Mouse (Mus musculus): ENCODE data around the gene Acp4. TPM values are rescaled to one million over a fixed set of nuclear protein-coding genes. Genes with fewer than 3 reads are reported as not detected.
"Not testable (repeated sequence)": the region's sequence is repeated elsewhere in the genome, so short reads cannot be mapped to it uniquely, and the experiment has no call there.

Acp4 gene
- polyA plus RNA-seq (2015; fragmentation: Nextera tagmentation; extraction: Ambion mirVana): not detected in 2 replicates

DNA sequence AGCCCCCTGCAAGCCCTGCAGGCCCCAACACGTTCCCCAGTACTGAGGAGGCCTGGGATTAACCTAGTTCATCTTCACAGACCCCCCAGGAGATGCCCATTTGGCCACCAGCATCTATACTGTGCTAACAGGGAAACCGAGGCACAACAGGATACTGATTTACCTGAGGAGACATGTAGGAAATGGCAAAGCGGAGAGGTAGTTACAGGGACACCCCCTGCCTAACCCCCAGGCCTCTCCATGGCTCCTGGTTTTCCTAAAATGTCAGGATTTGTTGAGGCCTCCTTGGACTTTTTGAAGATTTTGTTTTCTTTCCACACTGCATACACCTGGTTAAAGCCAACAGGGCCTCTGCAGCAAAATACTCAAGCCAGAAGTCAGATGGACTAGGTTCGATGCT is at the start of gene Acp4:
TSS of gene Acp4 (minus strand) at position 101 of the 400 bp plus-strand sequence.
- Histone ChIP-seq H3K4me2 (no peak within 1 kb of the TSS), H3K36me3 (peaks cover 9% of the 10 kb centered on the region), H3K27ac (no peak within 1 kb of the TSS), H3K9ac (no peak within 1 kb of the TSS), H3K4me3 (no peak within 1 kb of the TSS), H3K4me1 (no peaks in the 10 kb centered on the region), H3K9me3 (no peaks in the 10 kb centered on the region), H3K27me3 (peaks cover 7% of the 10 kb centered on the region; the same call in 1 of the 2 replicates)
- ATAC-seq (ENCODE audit: borderline replicate concordance, extremely low read depth, low FRiP score, low TSS enrichment): no peak
- WGBS: 87% methylated on average over 4 of the region's 4 CpGs

DNA sequence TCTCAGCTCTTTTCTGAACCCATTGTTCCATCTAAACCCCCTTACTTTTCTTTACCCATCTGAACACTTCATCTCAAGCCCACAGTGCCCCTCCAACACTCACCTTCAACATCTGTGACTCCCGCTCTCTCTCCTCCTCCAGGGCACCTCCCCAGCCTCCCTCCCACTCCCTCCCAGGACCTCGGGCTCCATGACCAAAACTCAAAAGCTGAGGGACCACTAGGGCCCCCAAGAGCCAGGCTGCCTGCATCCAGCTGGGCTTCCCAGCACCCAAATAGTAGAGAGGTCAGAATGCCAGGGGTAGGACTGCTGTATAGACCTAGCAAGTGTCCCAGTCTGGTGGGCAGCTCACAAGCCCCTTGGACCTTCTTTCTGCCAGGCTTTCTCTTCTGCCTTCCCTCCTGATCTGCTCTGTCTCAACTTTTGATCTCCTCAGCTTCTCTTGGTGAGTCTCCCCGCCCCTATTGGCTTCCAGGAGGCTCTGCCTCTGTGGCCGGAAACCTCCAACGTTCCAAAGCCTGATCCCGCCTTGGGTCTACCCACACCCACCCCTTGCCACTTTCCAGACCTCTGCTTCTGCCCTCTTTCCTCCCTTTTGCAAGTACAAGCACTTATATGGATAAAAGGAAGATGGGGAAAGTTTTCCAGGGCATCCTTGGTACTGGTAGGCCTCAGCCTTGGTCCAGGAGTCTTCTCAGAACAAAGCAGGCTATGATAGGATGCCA is 49.5 kb upstream of the Acp4 start, which contains the start of gene Clec11a:
TSS of gene Clec11a (minus strand) at position 387 of the 725 bp plus-strand sequence.
- 65% methylated on average over 6 of the region's 6 CpGs for WGBS
- H3K4me2 ChIP-seq: peak within 1 kb of the TSS; percentile 59
- no peak for ATAC-seq (ENCODE audit: borderline replicate concordance, extremely low read depth, low FRiP score, low TSS enrichment)
- H3K9me3 ChIP-seq: no peaks in the 10 kb centered on the region
- H3K4me1 ChIP-seq: peaks cover 21% of the 10 kb centered on the region
- H3K36me3 ChIP-seq: no peaks in the 10 kb centered on the region
- H3K4me3 ChIP-seq: peak within 1 kb of the TSS; percentile 75
- H3K27ac ChIP-seq: peak within 1 kb of the TSS; percentile 49; the same call in 1 of the 2 replicates
- no peak within 1 kb of the TSS for H3K9ac ChIP-seq
- H3K27me3 ChIP-seq: peaks cover 41% of the 10 kb centered on the region; the same call in 1 of the 2 replicates

DNA sequence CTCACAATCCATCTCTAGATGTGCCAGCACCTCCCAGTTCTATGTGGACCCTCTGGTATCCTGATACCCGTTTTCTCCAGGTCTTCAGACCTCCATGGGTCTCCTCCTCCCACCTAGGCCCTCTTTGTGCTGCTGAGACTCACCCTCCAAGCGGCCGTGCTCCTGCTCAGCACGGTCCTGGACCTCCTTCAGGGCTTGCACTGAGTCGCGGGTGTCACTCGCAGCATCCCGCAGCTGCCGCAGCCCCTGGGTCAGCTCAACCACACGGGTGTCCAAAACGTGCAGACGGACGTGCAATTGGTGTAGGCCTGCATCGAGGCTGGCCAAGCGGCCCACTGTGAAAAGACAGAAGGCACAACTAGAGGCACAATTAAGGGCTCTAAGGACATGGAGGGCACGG is 48.5 kb upstream of the Acp4 start:
- peak overlapping the region; percentile 59 for H3K4me2 ChIP-seq
- no peak for ATAC-seq (ENCODE audit: borderline replicate concordance, extremely low read depth, low FRiP score, low TSS enrichment)
- 11% methylated on average over 16 of the region's 16 CpGs for WGBS
- peaks cover 13% of the 10 kb centered on the region for H3K4me1 ChIP-seq
- H3K4me3 ChIP-seq: peak overlapping the region; percentile 75
- peaks cover 32% of the 10 kb centered on the region; the same call in 1 of the 2 replicates for H3K27me3 ChIP-seq
- H3K9me3 ChIP-seq: no peaks in the 10 kb centered on the region
- H3K9ac ChIP-seq: no peak overlapping the region
- H3K27ac ChIP-seq: peak overlapping the region; percentile 49; the same call in 1 of the 2 replicates
- no peaks in the 10 kb centered on the region for H3K36me3 ChIP-seq

DNA sequence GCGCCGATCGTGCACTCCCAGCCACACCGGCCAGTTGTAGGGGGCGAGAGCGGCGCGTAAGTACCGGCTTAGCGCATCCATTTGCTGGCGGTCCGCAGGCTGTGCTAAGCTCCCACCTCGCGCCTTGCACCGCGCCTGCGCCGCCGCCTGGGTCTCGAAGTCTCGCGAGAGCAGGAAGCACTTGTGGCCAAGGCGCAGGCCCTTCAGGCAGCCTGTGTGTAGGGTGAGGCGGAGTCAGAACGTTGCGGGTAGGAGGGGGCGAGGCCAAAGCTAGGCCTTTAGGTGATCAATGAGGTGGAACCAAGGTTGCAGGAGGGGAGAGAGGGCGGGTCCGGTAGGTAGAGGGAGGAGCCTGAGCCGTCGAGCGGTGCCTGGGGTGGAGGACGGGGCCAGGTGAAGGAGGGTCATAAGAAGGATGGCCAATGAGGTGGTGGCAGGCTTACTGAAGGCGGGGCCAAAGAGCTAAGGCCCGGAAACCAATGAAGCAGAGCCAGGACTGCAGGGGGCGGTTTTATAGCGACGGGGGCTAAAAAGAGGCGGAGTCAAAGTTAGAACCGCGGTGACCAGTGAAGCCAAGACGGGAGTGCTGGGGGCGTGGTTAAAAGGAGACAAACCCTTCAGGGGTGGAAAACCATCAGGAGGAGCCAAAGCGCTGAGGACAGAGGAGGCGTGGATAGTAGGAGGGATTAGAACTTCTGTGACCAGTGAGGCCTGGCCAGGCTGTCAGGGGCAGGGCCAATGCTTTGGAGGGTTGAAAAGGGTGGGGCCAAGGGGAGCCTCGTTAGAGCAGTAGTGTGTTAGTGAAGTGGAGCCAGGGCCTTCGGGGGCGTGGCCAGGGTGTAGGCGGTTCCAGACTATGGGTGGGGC is 47.8 kb upstream of the Acp4 start:
- under 1% methylated on average over 49 of the region's 49 CpGs for WGBS
- H3K9ac ChIP-seq: peak overlapping the region; percentile 94
- peak overlapping the region; percentile 94 for H3K27ac ChIP-seq
- peak overlapping the region; percentile 59 for H3K4me2 ChIP-seq
- peaks cover 25% of the 10 kb centered on the region; the same call in 1 of the 2 replicates for H3K27me3 ChIP-seq
- H3K4me3 ChIP-seq: peak overlapping the region; percentile 75
- H3K36me3 ChIP-seq: no peaks in the 10 kb centered on the region
- H3K9me3 ChIP-seq: no peaks in the 10 kb centered on the region
- ATAC-seq (ENCODE audit: borderline replicate concordance, extremely low read depth, low FRiP score, low TSS enrichment): peak; percentile 95
- peaks cover 7% of the 10 kb centered on the region for H3K4me1 ChIP-seq

DNA sequence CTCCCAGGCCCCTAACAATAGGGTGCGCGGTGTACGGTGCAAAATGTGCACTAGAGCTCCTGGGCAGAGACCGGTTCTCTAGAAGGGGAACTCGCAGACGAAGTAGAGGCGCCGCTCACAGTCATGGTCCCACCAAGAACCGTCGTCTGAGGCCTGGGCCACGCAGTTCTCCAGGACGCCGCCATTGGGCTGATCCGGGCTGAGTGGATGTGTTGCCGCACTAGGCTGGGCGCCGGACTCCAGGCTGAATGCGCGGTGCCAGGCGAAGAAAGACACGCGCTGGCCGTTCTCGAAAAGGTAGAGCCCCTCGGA is 47.2 kb upstream of the Acp4 start:
- Histone ChIP-seq H3K9me3 (no peaks in the 10 kb centered on the region), H3K4me3 (peak overlapping the region; percentile 75), H3K27me3 (peaks cover 21% of the 10 kb centered on the region; the same call in 1 of the 2 replicates), H3K36me3 (no peaks in the 10 kb centered on the region), H3K4me2 (peak overlapping the region; percentile 59), H3K27ac (peak overlapping the region; percentile 94), H3K9ac (peak overlapping the region; percentile 94), H3K4me1 (peaks cover 7% of the 10 kb centered on the region)
- 3% methylated on average over 25 of the region's 25 CpGs for WGBS
- ATAC-seq (ENCODE audit: borderline replicate concordance, extremely low read depth, low FRiP score, low TSS enrichment): peak; percentile 11

DNA sequence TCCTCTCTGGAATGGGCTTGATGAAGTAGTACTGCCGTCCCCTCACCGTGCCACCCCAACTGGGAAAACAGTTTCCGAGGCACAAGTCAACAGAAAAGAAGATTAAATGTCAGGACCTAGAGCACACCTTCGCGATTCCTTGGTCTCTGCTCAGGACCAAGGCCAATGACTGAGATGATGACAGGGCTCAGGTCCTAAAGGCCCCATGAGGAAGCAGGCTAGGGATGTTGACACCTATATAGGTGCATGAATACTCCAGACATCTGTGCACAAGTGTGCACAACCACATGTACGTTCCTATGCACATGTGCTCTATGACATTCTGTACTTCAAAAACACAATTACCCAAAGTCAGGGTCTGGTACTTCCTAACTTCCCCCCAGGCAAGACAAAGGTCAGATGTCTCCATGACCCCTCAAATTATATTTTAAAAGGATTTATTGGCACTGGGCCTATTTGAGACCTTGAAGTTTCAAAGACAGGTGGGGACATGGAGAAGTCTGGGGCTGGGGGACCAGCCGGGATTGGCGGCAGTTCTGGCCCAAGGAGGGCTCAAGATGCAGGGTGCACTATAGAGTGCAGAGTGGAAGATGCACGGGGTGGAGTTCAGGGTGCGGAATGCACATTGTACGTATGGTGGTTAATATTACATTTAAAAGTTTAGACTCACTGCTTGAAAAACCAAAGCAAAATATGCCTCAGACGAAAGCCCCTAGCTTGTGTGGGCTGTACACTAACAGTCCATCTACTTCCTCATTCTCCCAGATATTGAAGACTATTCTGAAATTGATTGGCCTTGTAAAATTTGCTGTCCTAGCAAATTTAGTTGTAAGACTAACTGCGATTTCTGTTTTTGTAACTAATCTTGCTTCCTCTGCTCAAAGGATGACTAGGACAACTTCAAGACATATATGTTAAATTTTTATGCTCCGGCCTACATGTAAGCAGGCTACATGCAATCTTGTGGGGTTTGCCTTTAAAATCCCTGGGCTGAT is 46.5 kb upstream of the Acp4 start:
- WGBS: 85% methylated on average over 14 of the region's 14 CpGs
- peaks cover 13% of the 10 kb centered on the region; the same call in 1 of the 2 replicates for H3K27me3 ChIP-seq
- peak overlapping the region; percentile 94 for H3K27ac ChIP-seq
- H3K9me3 ChIP-seq: no peaks in the 10 kb centered on the region
- ATAC-seq (ENCODE audit: borderline replicate concordance, extremely low read depth, low FRiP score, low TSS enrichment): no peak
- peaks cover 7% of the 10 kb centered on the region for H3K4me1 ChIP-seq
- H3K9ac ChIP-seq: peak overlapping the region; percentile 94
- H3K4me3 ChIP-seq: peak overlapping the region; percentile 75
- no peaks in the 10 kb centered on the region for H3K36me3 ChIP-seq
- peak overlapping the region; percentile 59 for H3K4me2 ChIP-seq

DNA sequence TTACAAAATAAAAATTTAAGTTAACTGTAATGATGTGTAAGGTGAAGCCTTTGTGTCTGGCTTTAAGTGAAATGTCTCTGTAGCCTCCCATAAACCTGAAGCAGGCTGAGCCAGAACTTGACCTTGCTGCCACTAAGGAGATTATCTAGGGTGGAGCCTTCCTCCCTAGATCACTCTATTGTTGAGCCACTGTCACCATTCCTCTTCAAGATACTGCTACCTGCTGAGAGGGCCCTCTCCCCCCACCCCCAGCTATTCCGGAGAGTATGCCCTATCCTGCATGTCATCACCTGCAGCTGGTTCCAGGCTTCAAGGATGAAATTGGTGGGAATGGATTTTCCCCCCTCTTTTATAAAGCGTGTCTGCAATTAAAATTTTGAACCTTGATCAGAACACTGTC is 40.3 kb upstream of the Acp4 start:
- H3K4me3 ChIP-seq; H3K4me2 ChIP-seq; H3K4me1 ChIP-seq; H3K9me3 ChIP-seq; ATAC-seq (ENCODE audit: borderline replicate concordance, extremely low read depth, low FRiP score, low TSS enrichment); H3K27ac ChIP-seq; H3K9ac ChIP-seq; H3K36me3 ChIP-seq; H3K27me3 ChIP-seq: not testable (repeated sequence)
- 77% methylated on average over 2 of the region's 2 CpGs for WGBS

DNA sequence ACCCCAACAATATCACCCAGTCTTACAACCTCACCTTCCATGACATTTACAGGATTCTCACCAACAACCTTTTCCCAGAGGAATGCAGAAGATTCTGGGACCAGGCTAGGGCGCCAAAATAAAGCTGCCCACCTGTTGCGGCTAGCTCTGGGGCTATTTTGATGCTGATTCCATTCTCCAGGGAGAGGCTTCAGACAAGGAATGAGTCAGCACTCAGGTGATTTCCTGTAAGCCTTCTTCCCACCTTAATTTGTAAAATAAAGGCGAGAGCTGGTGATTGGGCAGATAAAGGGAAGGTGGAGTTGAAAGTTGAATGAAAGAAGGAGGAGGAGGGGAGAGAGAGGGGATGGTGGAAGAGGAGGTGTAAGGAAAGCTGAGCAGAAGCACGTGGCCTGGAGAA is 34.2 kb upstream of the Acp4 start:
- no peaks in the 10 kb centered on the region for H3K27me3 ChIP-seq
- ATAC-seq (ENCODE audit: borderline replicate concordance, extremely low read depth, low FRiP score, low TSS enrichment): no peak
- H3K4me2 ChIP-seq: no peak overlapping the region
- no peaks in the 10 kb centered on the region for H3K4me1 ChIP-seq
- H3K36me3 ChIP-seq: no peaks in the 10 kb centered on the region
- H3K9ac ChIP-seq: no peak overlapping the region
- no peak overlapping the region for H3K27ac ChIP-seq
- H3K9me3 ChIP-seq: no peaks in the 10 kb centered on the region
- no peak overlapping the region for H3K4me3 ChIP-seq
- WGBS: 47% methylated on average over 4 of the region's 4 CpGs

DNA sequence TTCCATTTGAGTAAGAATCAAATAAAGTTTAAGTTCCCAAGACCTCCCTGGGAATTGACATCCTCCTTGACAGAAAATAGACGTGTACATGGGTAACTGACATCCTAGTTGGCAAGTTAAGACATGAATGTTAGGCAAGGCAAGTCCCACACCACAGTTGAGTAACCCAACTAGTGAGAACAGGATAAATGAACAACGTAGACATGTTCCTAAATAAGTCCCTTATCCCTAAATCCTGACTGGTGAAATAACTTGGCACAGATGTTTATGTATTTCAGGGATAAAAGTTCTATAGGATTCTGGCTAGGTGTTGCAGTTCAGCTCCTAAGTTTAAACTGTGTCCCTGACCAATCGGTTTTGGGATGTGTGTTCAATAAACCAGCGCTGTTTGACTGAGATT is 33.8 kb upstream of the Acp4 start:
- H3K9me3 ChIP-seq: no peaks in the 10 kb centered on the region
- no peaks in the 10 kb centered on the region for H3K4me1 ChIP-seq
- no peak overlapping the region for H3K27ac ChIP-seq
- H3K27me3 ChIP-seq: no peaks in the 10 kb centered on the region
- ATAC-seq (ENCODE audit: borderline replicate concordance, extremely low read depth, low FRiP score, low TSS enrichment): no peak
- H3K4me2 ChIP-seq: no peak overlapping the region
- H3K9ac ChIP-seq: no peak overlapping the region
- 73% methylated on average over 4 of the region's 4 CpGs for WGBS
- no peak overlapping the region for H3K4me3 ChIP-seq
- H3K36me3 ChIP-seq: no peaks in the 10 kb centered on the region

DNA sequence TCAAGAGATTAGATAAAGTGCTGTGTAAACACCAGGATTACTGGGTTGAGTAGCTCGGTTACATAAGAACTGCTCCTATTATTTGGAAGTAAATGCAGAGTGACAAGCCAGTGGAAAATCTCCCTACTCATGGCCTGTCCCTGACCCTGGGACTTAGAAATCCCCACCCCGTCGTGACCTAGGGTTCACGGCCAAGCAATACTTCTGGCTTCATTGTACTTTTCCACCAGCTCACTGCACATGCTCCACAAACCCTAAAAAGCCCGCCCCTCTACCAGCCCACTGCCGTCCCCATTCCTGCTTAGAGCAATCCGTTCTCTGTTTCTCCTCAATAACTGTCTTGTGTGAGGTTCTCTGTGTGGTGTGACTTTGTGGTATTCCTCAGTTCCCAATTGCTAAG is 30.6 kb upstream of the Acp4 start:
- no peak for ATAC-seq (ENCODE audit: borderline replicate concordance, extremely low read depth, low FRiP score, low TSS enrichment)
- no peak overlapping the region for H3K4me2 ChIP-seq
- no peak overlapping the region for H3K4me3 ChIP-seq
- H3K9ac ChIP-seq: no peak overlapping the region
- H3K9me3 ChIP-seq: no peaks in the 10 kb centered on the region
- H3K4me1 ChIP-seq: no peaks in the 10 kb centered on the region
- H3K27ac ChIP-seq: no peak overlapping the region
- no peaks in the 10 kb centered on the region for H3K36me3 ChIP-seq
- WGBS: 56% methylated on average over 7 of the region's 7 CpGs
- H3K27me3 ChIP-seq: no peaks in the 10 kb centered on the region

DNA sequence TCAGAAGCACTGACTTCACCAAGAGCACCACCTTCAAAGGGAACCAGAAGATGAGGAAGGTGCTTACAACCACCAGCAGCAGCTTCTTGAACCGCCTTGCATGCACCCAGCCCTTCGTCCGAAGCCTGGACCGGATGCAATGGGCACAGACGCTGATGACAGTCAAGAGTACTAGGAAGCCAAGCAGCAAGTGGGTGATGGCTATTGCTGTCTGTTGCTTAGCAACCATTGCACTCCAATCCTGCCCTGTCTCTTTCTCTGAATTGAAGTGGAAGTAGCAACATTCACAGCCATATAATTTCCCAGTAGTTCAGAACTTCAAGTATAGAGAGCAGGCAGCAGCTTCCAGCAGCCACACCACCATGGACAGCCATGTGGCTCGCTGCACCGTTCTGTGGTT is 24.4 kb upstream of the Acp4 start:
- Histone ChIP-seq H3K9ac (no peak overlapping the region), H3K36me3 (no peaks in the 10 kb centered on the region), H3K9me3 (no peaks in the 10 kb centered on the region), H3K4me2 (no peak overlapping the region), H3K4me3 (no peak overlapping the region), H3K27ac (no peak overlapping the region), H3K4me1 (no peaks in the 10 kb centered on the region), H3K27me3 (no peaks in the 10 kb centered on the region)
- no peak for ATAC-seq (ENCODE audit: borderline replicate concordance, extremely low read depth, low FRiP score, low TSS enrichment)
- WGBS: 72% methylated on average over 7 of the region's 7 CpGs

All from lung, embryonic 15.5 days (tissue).